Mouse (Mus musculus): ENCODE measurements at regions not wholly inside any gene's neighbourhood (a gene's known extent, or its start where the extent isn't known, plus 50 kb on each side); places are given as distances from the start of the nearest gene placed in this dataset.

GRCm38 (mm10) chr15:57036806-57037566, 440.4 kb downstream of the Slc22a22 start:
- Histone ChIP-seq H3K27me3 (ENCODE audit: poor library complexity, severe bottlenecking) (no peaks in the 10 kb centered on the region), H3K4me3 (no peak overlapping the region), H3K36me3 (replicated peaks) (no peaks in the 10 kb centered on the region), H3K27ac (no peak overlapping the region), H3K9me3 (no peaks in the 10 kb centered on the region; the same call in 1 of the 2 replicates), H3K4me1 (no peaks in the 10 kb centered on the region)
- no peak for DNase-seq (ENCODE audit: extremely low spot score, low spot score)
- WGBS = 92% methylated on average over 4 of the region's 4 CpGs

DNA sequence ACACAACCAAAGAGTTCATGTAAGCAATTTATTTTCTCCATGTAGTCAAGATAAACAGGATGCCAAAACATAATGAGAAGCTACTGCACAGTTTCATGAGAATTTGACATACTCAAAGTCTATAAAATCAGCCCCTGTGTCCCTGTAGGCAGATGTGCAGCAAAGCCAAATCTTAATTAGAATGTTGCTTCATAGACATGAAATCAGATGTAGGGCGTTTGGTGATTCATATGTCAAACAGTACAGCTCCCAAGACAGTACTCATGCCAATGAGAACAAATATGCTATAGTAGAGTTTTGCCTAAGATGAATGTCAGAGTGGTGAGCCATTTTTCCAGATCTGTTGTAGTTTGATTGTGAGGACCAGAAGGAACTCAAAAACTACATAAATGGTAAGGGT, 444.4 kb downstream of the Slc22a22 start:
- H3K4me3 ChIP-seq = no peak overlapping the region
- no peak for DNase-seq (ENCODE audit: extremely low spot score, low spot score)
- H3K36me3 ChIP-seq (replicated peaks) = no peaks in the 10 kb centered on the region
- H3K4me1 ChIP-seq = no peaks in the 10 kb centered on the region
- H3K27me3 ChIP-seq (ENCODE audit: poor library complexity, severe bottlenecking) = no peaks in the 10 kb centered on the region
- no peak overlapping the region for H3K27ac ChIP-seq
- H3K9me3 ChIP-seq = no peaks in the 10 kb centered on the region; the same call in 1 of the 2 replicates
- WGBS = 75% methylated on average over 1 of the region's 1 CpGs

Measured in forebrain, embryonic 10.5 days (tissue).